Comparison of ENCODE assay signal across 20 mouse cellular contexts in genomic region chr13:115052568-115052967, GRCm38 (mm10). TPM values are rescaled to one million over a fixed set of nuclear protein-coding genes. Genes with fewer than 3 reads are reported as not detected.
DNase-seq lines count a peak whose midpoint lies in the region; ATAC-seq and TF ChIP-seq lines count a peak whose summit lies in the region.
"Had no signal": no experiment of that assay in that cellular context is flagged by ENCODE, and none has a peak within 500 bp of the region (broad histone marks: within the 10 kb centered on the region; RNA-seq: fewer than 3 reads in every experiment).

No protein-coding gene starts in this region.

- 56% methylated on average over 7 of the region's 7 CpGs for WGBS in forebrain, postnatal 0 days
- WGBS in forebrain, embryonic 11.5 days: 78% methylated on average over 7 of the region's 7 CpGs
- WGBS in heart, embryonic 11.5 days (ENCODE audit: insufficient replicate concordance): 78% methylated on average over 7 of the region's 7 CpGs
- 96% methylated on average over 7 of the region's 7 CpGs for WGBS in thymus, adult 2 months

- no peak for TF ChIP-seq POLR2A in thymus, adult 2 months (IDR thresholded peaks at IDR 0.05; ENCODE audit: control insufficient read depth, extremely low read depth, insufficient read depth, low read length, poor library complexity)

- H3K36me3 ChIP-seq in forebrain, postnatal 0 days (ENCODE audit: insufficient read depth): no peaks in the 10 kb centered on the region
- no peaks in the 10 kb centered on the region for H3K36me3 ChIP-seq in forebrain, embryonic 11.5 days (ENCODE audit: control insufficient read depth, insufficient read depth, low read length)
- no peaks in the 10 kb centered on the region; the same call in 1 of the 2 replicates for H3K36me3 ChIP-seq in heart, embryonic 11.5 days (ENCODE audit: control insufficient read depth, insufficient read depth, low read length)
- H3K36me3 ChIP-seq in thymus, adult 2 months (ENCODE audit: control insufficient read depth, insufficient read depth, low read length): no peaks in the 10 kb centered on the region
- H3K36me3 ChIP-seq: hindbrain, embryonic 13.5 days; liver, embryonic 15.5 days had no signal

- no peak overlapping the region for H3K4me2 ChIP-seq in forebrain, postnatal 0 days (ENCODE audit: low read depth)
- H3K4me2 ChIP-seq in forebrain, embryonic 11.5 days (ENCODE audit: low read depth, low read length, severe bottlenecking): no peak overlapping the region
- no peak overlapping the region for H3K4me2 ChIP-seq in heart, embryonic 11.5 days
- H3K4me2 ChIP-seq: hindbrain, embryonic 13.5 days; liver, embryonic 15.5 days; midbrain, embryonic 11.5 days had no signal

- no peak overlapping the region for H3K9ac ChIP-seq in forebrain, postnatal 0 days
- H3K9ac ChIP-seq in forebrain, embryonic 11.5 days (ENCODE audit: low read length): no peak overlapping the region
- H3K9ac ChIP-seq in heart, embryonic 11.5 days (ENCODE audit: low read depth, low read length): no peak overlapping the region
- H3K9ac ChIP-seq: hindbrain, embryonic 13.5 days; liver, embryonic 15.5 days had no signal

- H3K4me1 ChIP-seq in forebrain, postnatal 0 days (ENCODE audit: insufficient read depth): no peaks in the 10 kb centered on the region
- no peaks in the 10 kb centered on the region for H3K4me1 ChIP-seq in forebrain, embryonic 11.5 days (replicated peaks; ENCODE audit: control insufficient read depth, insufficient read depth, low read length)
- H3K4me1 ChIP-seq in heart, embryonic 11.5 days (ENCODE audit: control insufficient read depth, insufficient read depth, low read length): peaks cover 6% of the 10 kb centered on the region; the same call in 1 of the 2 replicates
- no peaks in the 10 kb centered on the region for H3K4me1 ChIP-seq in thymus, adult 2 months (replicated peaks; ENCODE audit: control insufficient read depth, insufficient read depth, low read length)
- H3K4me1 ChIP-seq: liver, embryonic 15.5 days had no signal

- no peaks in the 10 kb centered on the region for H3K27me3 ChIP-seq in forebrain, postnatal 0 days (ENCODE audit: insufficient read depth, low read length)
- no peaks in the 10 kb centered on the region for H3K27me3 ChIP-seq in forebrain, embryonic 11.5 days (ENCODE audit: control insufficient read depth, insufficient read depth, low read length)
- no peaks in the 10 kb centered on the region for H3K27me3 ChIP-seq in heart, embryonic 11.5 days (ENCODE audit: control insufficient read depth, insufficient read depth, low read length)
- no peaks in the 10 kb centered on the region for H3K27me3 ChIP-seq in thymus, adult 2 months (ENCODE audit: control insufficient read depth, insufficient read depth, low read length)
- H3K27me3 ChIP-seq: hindbrain, embryonic 13.5 days; liver, embryonic 15.5 days had no signal

- no peak overlapping the region for H3K4me3 ChIP-seq in forebrain, postnatal 0 days (ENCODE audit: low read depth, low read length)
- H3K4me3 ChIP-seq in forebrain, embryonic 11.5 days (ENCODE audit: low read depth, low read length): no peak overlapping the region
- H3K4me3 ChIP-seq in heart, embryonic 11.5 days (ENCODE audit: low read depth, low read length): no peak overlapping the region
- no peak overlapping the region for H3K4me3 ChIP-seq in thymus, adult 2 months (ENCODE audit: control insufficient read depth, insufficient read depth, low read length)
- H3K4me3 ChIP-seq: hindbrain, embryonic 13.5 days; liver, embryonic 15.5 days had no signal

- H3K9me3 ChIP-seq in forebrain, postnatal 0 days (ENCODE audit: low read length): no peaks in the 10 kb centered on the region
- no peaks in the 10 kb centered on the region for H3K9me3 ChIP-seq in forebrain, embryonic 11.5 days (ENCODE audit: control insufficient read depth, low read length)
- H3K9me3 ChIP-seq in heart, embryonic 11.5 days (replicated peaks; ENCODE audit: control insufficient read depth, low read length): no peaks in the 10 kb centered on the region
- H3K9me3 ChIP-seq: hindbrain, embryonic 13.5 days; liver, embryonic 15.5 days had no signal

- ATAC-seq in forebrain, postnatal 0 days: peak; percentile 74
- no peak for ATAC-seq in forebrain, embryonic 11.5 days (replicated peaks; ENCODE audit: low FRiP score)
- no peak for ATAC-seq in heart, embryonic 11.5 days (replicated peaks; ENCODE audit: insufficient number of reproducible peaks, low FRiP score, low TSS enrichment)
- ATAC-seq: activated CD4-positive, CD25-positive, alpha-beta regulatory T cell, adult 4 months; forebrain, embryonic 16.5 days; intestine, embryonic 16.5 days had no signal

- intact Hi-C loops in left cerebral cortex, postnatal 14 days (cut with DNase I): no loop called here

- peak; percentile 48 for DNase-seq in forebrain, postnatal 0 days
- no peak for DNase-seq in forebrain, embryonic 11.5 days (ENCODE audit: low spot score)
- DNase-seq in right cerebral cortex, adult 18-20 months: peak; percentile 63
- no peak for DNase-seq in right cerebral cortex, postnatal 4 days
- peak; percentile 59 to 67 for DNase-seq in left cerebral cortex, postnatal 14 days (ENCODE audit: low spot score in 2 of 2)
- DNase-seq in right cerebral cortex, postnatal 36 days (ENCODE audit: low spot score in 2 of 2): peak; percentile 27 to 63
- no peak for DNase-seq in thymus, adult 2 months
- DNase-seq: cerebellum, postnatal 14 days; heart, adult 18-20 months; kidney, postnatal 4 days; layer of hippocampus, postnatal 36 days; lung, postnatal 36 days; thymus, postnatal 36 days had no signal

- no peak for TF ChIP-seq CTCF in forebrain, postnatal 0 days (IDR thresholded peaks at IDR 0.05; ENCODE audit: low read depth)
- no peak for TF ChIP-seq CTCF in thymus, adult 2 months (IDR thresholded peaks at IDR 0.05; ENCODE audit: borderline replicate concordance, control insufficient read depth, extremely low read depth, insufficient read depth, low read length, poor library complexity)

- H3K27ac ChIP-seq in forebrain, postnatal 0 days (ENCODE audit: low read depth, low read length): no peak overlapping the region
- H3K27ac ChIP-seq in forebrain, embryonic 11.5 days (ENCODE audit: low read depth, low read length): no peak overlapping the region
- H3K27ac ChIP-seq in heart, embryonic 11.5 days (ENCODE audit: low read depth, low read length): no peak overlapping the region
- no peak overlapping the region for H3K27ac ChIP-seq in thymus, adult 2 months (ENCODE audit: control insufficient read depth, insufficient read depth, low read length)
- H3K27ac ChIP-seq: hindbrain, embryonic 13.5 days; liver, embryonic 15.5 days had no signal

RNA-seq across cellular contexts. Expression of gene Pelo, which starts 37.4 kb away (rescaled TPM):
- 10.1 and 12.2 TPM in 2 replicates for total RNA-seq in forebrain, postnatal 0 days (2014; rRNA removed)
- 6.2 and 6.6 TPM in 2 replicates for polyA plus RNA-seq in forebrain, postnatal 0 days (2015; fragmentation: Nextera tagmentation; extraction: Ambion mirVana)
- polyA plus RNA-seq in forebrain, embryonic 11.5 days (2014; fragmentation: Nextera tagmentation; extraction: Ambion mirVana): 6.4 and 8.8 TPM in 2 replicates
- total RNA-seq in left cerebral cortex, postnatal 14 days (2021): 10 to 100 TPM; 19.3 to 23.5 TPM
- 12.7 and 12.9 TPM in 2 replicates for polyA plus RNA-seq in heart, embryonic 11.5 days (2014; fragmentation: Nextera tagmentation; extraction: Ambion mirVana)
- polyA plus RNA-seq in thymus, adult 2 months (2012; rRNA removed): 21.1 and 23.0 TPM in 2 replicates

RNA-seq across cellular contexts. Expression of gene Gm49395, which starts 49.2 kb away (rescaled TPM):
- total RNA-seq in forebrain, postnatal 0 days (2014; rRNA removed): 3.1 and 4.1 TPM in 2 replicates
- 3.5 TPM in 2 replicates for polyA plus RNA-seq in forebrain, postnatal 0 days (2015; fragmentation: Nextera tagmentation; extraction: Ambion mirVana)
- 4.3 and 4.4 TPM in 2 replicates for polyA plus RNA-seq in forebrain, embryonic 11.5 days (2014; fragmentation: Nextera tagmentation; extraction: Ambion mirVana)
- 1 to 10 TPM; 3.7 to 4.1 TPM for total RNA-seq in left cerebral cortex, postnatal 14 days (2021)
- 8.3 and 11.1 TPM in 2 replicates for polyA plus RNA-seq in heart, embryonic 11.5 days (2014; fragmentation: Nextera tagmentation; extraction: Ambion mirVana)
- 0.62 and 1.5 TPM in 2 replicates for polyA plus RNA-seq in thymus, adult 2 months (2012; rRNA removed)

RNA-seq across cellular contexts. Expression of gene Itga1, which starts 49.2 kb away (rescaled TPM):
- 4.4 and 8.2 TPM in 2 replicates for total RNA-seq in forebrain, postnatal 0 days (2014; rRNA removed)
- polyA plus RNA-seq in forebrain, postnatal 0 days (2015; fragmentation: Nextera tagmentation; extraction: Ambion mirVana): 2.6 and 3.2 TPM in 2 replicates
- 5.3 and 6.2 TPM in 2 replicates for polyA plus RNA-seq in forebrain, embryonic 11.5 days (2014; fragmentation: Nextera tagmentation; extraction: Ambion mirVana)
- total RNA-seq in left cerebral cortex, postnatal 14 days (2021): 10 to 100 TPM; 11.2 to 14.5 TPM
- polyA plus RNA-seq in heart, embryonic 11.5 days (2014; fragmentation: Nextera tagmentation; extraction: Ambion mirVana): 31.0 and 31.4 TPM in 2 replicates
- polyA plus RNA-seq in thymus, adult 2 months (2012; rRNA removed): 2.0 and 2.2 TPM in 2 replicates

Comparison
In these comparisons a context has a peak if more than half of its experiments do, and no peak if none do; other contexts are left out.
1. DNase-seq: peak in forebrain, postnatal 0 days (single experiment), right cerebral cortex, adult 18-20 months (single experiment), left cerebral cortex, postnatal 14 days (2 of 2) and right cerebral cortex, postnatal 36 days (2 of 2); none in forebrain, embryonic 11.5 days (single experiment), right cerebral cortex, postnatal 4 days (single experiment) and thymus, adult 2 months (single experiment).